Mouse (Mus musculus): Measurements from ENCODE around the gene Socs1. TPM values are rescaled to one million over a fixed set of nuclear protein-coding genes. Genes with fewer than 3 reads are reported as not detected.

Socs1 gene
- polyA plus RNA-seq, 1 experiment from 2014 or later = 11.6 TPM

- no peak for ATAC-seq (replicated peaks; ENCODE audit: extremely low read depth, insufficient read depth, low FRiP score)
- H3K27me3 ChIP-seq (ENCODE audit: control insufficient read depth, insufficient read depth, low read length) = no peaks in the 10 kb centered on the region
- WGBS = 53% methylated on average over 10 of the region's 10 CpGs
- peaks cover 29% of the 10 kb centered on the region for H3K4me1 ChIP-seq (ENCODE audit: control insufficient read depth, insufficient read depth, low read length)
- no peak overlapping the region for H3K9ac ChIP-seq (ENCODE audit: low read length)
- no peak overlapping the region for H3K4me2 ChIP-seq (ENCODE audit: low read depth, low read length)
- no peaks in the 10 kb centered on the region for H3K36me3 ChIP-seq (ENCODE audit: control insufficient read depth, insufficient read depth)
- H3K4me3 ChIP-seq (ENCODE audit: low read length) = no peak overlapping the region
- H3K9me3 ChIP-seq (replicated peaks; ENCODE audit: control insufficient read depth, low read length) = no peaks in the 10 kb centered on the region
- no peak overlapping the region for H3K27ac ChIP-seq (ENCODE audit: low read length)
These were observed 49.0 kb downstream of the Socs1 start for GRCm38 (mm10) chr16:10736364-10736763.

GRCm38 (mm10) chr16:10735781-10736180, 49.6 kb downstream of the Socs1 start:
- 43% methylated on average over 2 of the region's 2 CpGs for WGBS
- no peaks in the 10 kb centered on the region for H3K9me3 ChIP-seq (replicated peaks; ENCODE audit: control insufficient read depth, low read length)
- H3K4me1 ChIP-seq (ENCODE audit: control insufficient read depth, insufficient read depth, low read length) = peaks cover 26% of the 10 kb centered on the region
- H3K27ac ChIP-seq (ENCODE audit: low read length) = no peak overlapping the region
- ATAC-seq (replicated peaks; ENCODE audit: extremely low read depth, insufficient read depth, low FRiP score) = no peak
- no peak overlapping the region for H3K9ac ChIP-seq (ENCODE audit: low read length)
- H3K4me3 ChIP-seq (ENCODE audit: low read length) = no peak overlapping the region
- H3K4me2 ChIP-seq (ENCODE audit: low read depth, low read length) = no peak overlapping the region
- no peaks in the 10 kb centered on the region for H3K27me3 ChIP-seq (ENCODE audit: control insufficient read depth, insufficient read depth, low read length)
- H3K36me3 ChIP-seq (ENCODE audit: control insufficient read depth, insufficient read depth) = no peaks in the 10 kb centered on the region

GRCm38 (mm10) chr16:10732421-10732820, 52.9 kb downstream of the Socs1 start:
- H3K4me3 ChIP-seq (ENCODE audit: low read length) = no peak overlapping the region
- peaks cover 14% of the 10 kb centered on the region for H3K4me1 ChIP-seq (ENCODE audit: control insufficient read depth, insufficient read depth, low read length)
- peak overlapping the region; percentile 3; the same call in 1 of the 2 replicates for H3K27ac ChIP-seq (ENCODE audit: low read length)
- ATAC-seq (replicated peaks; ENCODE audit: extremely low read depth, insufficient read depth, low FRiP score) = peak; percentile 47
- H3K9ac ChIP-seq (ENCODE audit: low read length) = no peak overlapping the region; the same call in 1 of the 2 replicates
- H3K4me2 ChIP-seq (ENCODE audit: low read depth, low read length) = no peak overlapping the region
- H3K27me3 ChIP-seq (ENCODE audit: control insufficient read depth, insufficient read depth, low read length) = no peaks in the 10 kb centered on the region
- no peaks in the 10 kb centered on the region for H3K9me3 ChIP-seq (replicated peaks; ENCODE audit: control insufficient read depth, low read length)
- no peaks in the 10 kb centered on the region for H3K36me3 ChIP-seq (ENCODE audit: control insufficient read depth, insufficient read depth)
- 62% methylated on average over 5 of the region's 5 CpGs for WGBS

Other genes starting within 250 kb of the Socs1 start
- gene Dexi, start 242.5 kb downstream of the Socs1 start, polyA plus RNA-seq (2015; fragmentation: Nextera tagmentation; extraction: Ambion mirVana) = 14.0 and 17.5 TPM in 2 replicates
- gene Clec16a, start 240.2 kb downstream of the Socs1 start, polyA plus RNA-seq (2015; fragmentation: Nextera tagmentation; extraction: Ambion mirVana) = 30.8 and 32.6 TPM in 2 replicates
- gene Tnp2, start 3.1 kb upstream of the Socs1 start, polyA plus RNA-seq (2015; fragmentation: Nextera tagmentation; extraction: Ambion mirVana) = 0.47 TPM in 1 of 2 replicates, not detected in the other
- gene Prm3, start 5.4 kb upstream of the Socs1 start, polyA plus RNA-seq (2015; fragmentation: Nextera tagmentation; extraction: Ambion mirVana) = not detected in 2 replicates
- not detected in 2 replicates for gene Prm2, start 10.6 kb upstream of the Socs1 start, polyA plus RNA-seq (2015; fragmentation: Nextera tagmentation; extraction: Ambion mirVana)
- 0.36 and 0.58 TPM in 2 replicates for gene Prm1, start 20.3 kb upstream of the Socs1 start, polyA plus RNA-seq (2015; fragmentation: Nextera tagmentation; extraction: Ambion mirVana)
- not detected in 2 replicates for gene Gm11172, start 27.4 kb upstream of the Socs1 start, polyA plus RNA-seq (2015; fragmentation: Nextera tagmentation; extraction: Ambion mirVana)
- gene Rmi2, start 49.5 kb upstream of the Socs1 start, polyA plus RNA-seq (2015; fragmentation: Nextera tagmentation; extraction: Ambion mirVana) = 2.8 and 3.0 TPM in 2 replicates